Mouse (Mus musculus): ENCODE measurements around the gene Fsd1l.

- TF ChIP-seq CTCF (IDR thresholded peaks at IDR 0.05; ENCODE audit: borderline replicate concordance, control insufficient read depth, extremely low read depth, insufficient read depth, low read length, poor library complexity), result no peak
- TF ChIP-seq POLR2A (IDR thresholded peaks at IDR 0.05; ENCODE audit: control insufficient read depth, extremely low read depth, insufficient read depth, low read length, poor library complexity), result no peak
Measured at GRCm38 (mm10) chr4:53710555-53711328, 79.5 kb downstream of the Fsd1l start.
